ENCODE assay signal across 24 mouse cellular contexts in genomic region chr11:77173731-77174130, GRCm38 (mm10). TPM values are rescaled to one million over a fixed set of nuclear protein-coding genes. Genes with fewer than 3 reads are reported as not detected.
DNase-seq lines count a peak whose midpoint lies in the region; ATAC-seq and TF ChIP-seq lines count a peak whose summit lies in the region.
"Had no signal": no experiment of that assay in that cellular context is flagged by ENCODE, and none has a peak within 500 bp of the region (broad histone marks: within the 10 kb centered on the region; RNA-seq: fewer than 3 reads in every experiment).

No protein-coding gene starts in this region.

- no peaks in the 10 kb centered on the region for H3K27me3 ChIP-seq in hindbrain, embryonic 10.5 days (ENCODE audit: insufficient read depth, poor library complexity, severe bottlenecking)
- H3K27me3 ChIP-seq in hindbrain, embryonic 13.5 days, result no peaks in the 10 kb centered on the region
- H3K27me3 ChIP-seq: forebrain, embryonic 13.5 days; limb, embryonic 15.5 days; midbrain, embryonic 15.5 days; neural tube, embryonic 12.5 days had no signal

- 49% methylated on average over 4 of the region's 4 CpGs for WGBS in hindbrain, embryonic 10.5 days
- WGBS in hindbrain, embryonic 13.5 days, result 42% methylated on average over 4 of the region's 4 CpGs

- H3K36me3 ChIP-seq in hindbrain, embryonic 10.5 days, result no peaks in the 10 kb centered on the region
- H3K36me3 ChIP-seq in hindbrain, embryonic 13.5 days, result no peaks in the 10 kb centered on the region
- H3K36me3 ChIP-seq: heart, embryonic 13.5 days; limb, embryonic 15.5 days; midbrain, embryonic 15.5 days; neural tube, embryonic 12.5 days had no signal

- intact Hi-C loops in left cerebral cortex, adult 2 months (cut with DNase I), result loop anchor here (2.0 kb wide), 1 partner anchor 43 kb away; the partner anchor contains the start of gene Ssh2
- intact Hi-C loops in left cerebral cortex, postnatal 4 days (cut with DNase I), result no loop called here

- TF ChIP-seq CTCF in left cerebral cortex, adult 2 months (IDR thresholded peaks at IDR 0.05), result no peak

- no peak overlapping the region for H3K9ac ChIP-seq in hindbrain, embryonic 13.5 days
- H3K9ac ChIP-seq: forebrain, embryonic 13.5 days; heart, embryonic 13.5 days; hindbrain, embryonic 14.5 days; limb, embryonic 15.5 days; liver, embryonic 14.5 days; lung, embryonic 14.5 days; midbrain, embryonic 15.5 days; neural tube, embryonic 12.5 days had no signal

- H3K27ac ChIP-seq in hindbrain, embryonic 10.5 days, result no peak overlapping the region
- no peak overlapping the region for H3K27ac ChIP-seq in hindbrain, embryonic 13.5 days
- peak overlapping the region; percentile 82 for H3K27ac ChIP-seq in left cerebral cortex, adult 2 months
- H3K27ac ChIP-seq: forebrain, embryonic 13.5 days; heart, adult 2 months; heart, embryonic 13.5 days; hindbrain, embryonic 14.5 days; limb, embryonic 15.5 days; liver, embryonic 14.5 days; midbrain, embryonic 15.5 days; neural tube, embryonic 12.5 days had no signal

- peaks cover 10% of the 10 kb centered on the region for H3K4me1 ChIP-seq in hindbrain, embryonic 10.5 days (replicated peaks)
- H3K4me1 ChIP-seq in hindbrain, embryonic 13.5 days (replicated peaks), result 0 out of 2 replicates have a peak, but pooled peaks cover 3% of the 10 kb centered on the region
- H3K4me1 ChIP-seq: forebrain, embryonic 13.5 days; heart, embryonic 13.5 days; limb, embryonic 15.5 days; midbrain, embryonic 15.5 days; neural tube, embryonic 12.5 days had no signal

- H3K9me3 ChIP-seq in hindbrain, embryonic 10.5 days, result no peaks in the 10 kb centered on the region
- H3K9me3 ChIP-seq in hindbrain, embryonic 13.5 days, result no peaks in the 10 kb centered on the region
- H3K9me3 ChIP-seq: forebrain, embryonic 13.5 days; heart, embryonic 13.5 days; limb, embryonic 15.5 days; midbrain, embryonic 15.5 days; neural tube, embryonic 12.5 days had no signal

- H3K4me2 ChIP-seq in hindbrain, embryonic 13.5 days, result no peak overlapping the region
- H3K4me2 ChIP-seq: forebrain, embryonic 13.5 days; heart, embryonic 13.5 days; hindbrain, embryonic 14.5 days; limb, embryonic 15.5 days; lung, embryonic 14.5 days; midbrain, embryonic 15.5 days; neural tube, embryonic 12.5 days had no signal

- no peak for ATAC-seq in hindbrain, embryonic 13.5 days (ENCODE audit: low FRiP score)
- ATAC-seq: forebrain, embryonic 13.5 days; inflammation-experienced regulatory T-cells, adult 6 months; midbrain, embryonic 15.5 days had no signal

- no peak overlapping the region for H3K4me3 ChIP-seq in hindbrain, embryonic 10.5 days
- H3K4me3 ChIP-seq in hindbrain, embryonic 13.5 days, result no peak overlapping the region
- H3K4me3 ChIP-seq in left cerebral cortex, adult 2 months, result no peak overlapping the region
- H3K4me3 ChIP-seq: forebrain, embryonic 13.5 days; heart, adult 2 months; heart, embryonic 13.5 days; limb, embryonic 15.5 days; midbrain, embryonic 15.5 days; neural tube, embryonic 12.5 days had no signal

- DNase-seq in cerebellum, adult 9-10 months, result peak; percentile 5
- DNase-seq in cerebellum, adult 18-20 months, result no peak
- DNase-seq in hindbrain, embryonic 10.5 days (ENCODE audit: low spot score), result peak; percentile 4
- DNase-seq in left cerebral cortex, adult 2 months (ENCODE audit: extremely low spot score in 1 of 2, low spot score in 2 of 2), result no peak
- no peak for DNase-seq in left cerebral cortex, postnatal 4 days
- peak; percentile 33 for DNase-seq in mesoderm, embryonic 11.5 days (ENCODE audit: low read depth, low spot score)
- DNase-seq in ovary, postnatal 36 days (ENCODE audit: low spot score), result no peak
- DNase-seq: adrenal gland, postnatal 14 days; cerebellum, postnatal 14 days; gastrocnemius, postnatal 14 days; heart, adult 2 months; heart, postnatal 14 days; kidney, adult 2 months; kidney, postnatal 10 days; lung, embryonic 14.5 days had no signal

RNA-seq across cellular contexts. Expression of gene Efcab5, which starts 15.0 kb away (rescaled TPM):
- polyA plus RNA-seq in hindbrain, embryonic 10.5 days (2016; fragmentation: Nextera tagmentation; extraction: Ambion mirVana), result 0.22 and 0.27 TPM in 2 replicates
- 0.62 and 0.71 TPM in 2 replicates for polyA plus RNA-seq in hindbrain, embryonic 13.5 days (2015; fragmentation: Nextera tagmentation; extraction: Ambion mirVana)
- total RNA-seq in left cerebral cortex, adult 2 months (2021), result 1 to 10 TPM; 3.7 to 4.2 TPM
- 1 to 10 TPM; 5.7 to 6.4 TPM for total RNA-seq in left cerebral cortex, postnatal 4 days (2021)

RNA-seq across cellular contexts. Expression of gene Ssh2, which starts 42.4 kb away (rescaled TPM):
- 9.0 and 10.1 TPM in 2 replicates for polyA plus RNA-seq in hindbrain, embryonic 10.5 days (2016; fragmentation: Nextera tagmentation; extraction: Ambion mirVana)
- polyA plus RNA-seq in hindbrain, embryonic 13.5 days (2015; fragmentation: Nextera tagmentation; extraction: Ambion mirVana), result 16.4 and 17.9 TPM in 2 replicates
- total RNA-seq in left cerebral cortex, adult 2 months (2021), result 10 to 100 TPM; 31.6 to 35.0 TPM
- total RNA-seq in left cerebral cortex, postnatal 4 days (2021), result 10 to 100 TPM; 60.7 to 62.3 TPM

Comparison
In these comparisons a context has a peak if more than half of its experiments do, and no peak if none do; other contexts are left out.
1. DNase-seq: peak in cerebellum, adult 9-10 months (single experiment), hindbrain, embryonic 10.5 days (single experiment) and mesoderm, embryonic 11.5 days (single experiment); none in cerebellum, adult 18-20 months (0 of 2), left cerebral cortex, adult 2 months (0 of 2), left cerebral cortex, postnatal 4 days (single experiment) and ovary, postnatal 36 days (single experiment).